Mouse (Mus musculus) kidney, adult 2 months (tissue): ENCODE measurements at regions not wholly inside any gene's neighbourhood (a gene's known extent, or its start where the extent isn't known, plus 50 kb on each side); places are given as distances from the start of the nearest gene placed in this dataset.

Source experiments
- CTCF ChIP-seq: fragments of 200-500 bp; conservative IDR thresholded peaks from 2 replicates; pipeline ENCODE4 v1.5.1; 2011; ENCODE audit warnings: low read depth, mild to moderate bottlenecking, control low read depth, low read length, moderate library complexity, mixed read lengths; ENCODE audit not compliant: insufficient read depth, insufficient read length
- POLR2A ChIP-seq: fragments of 200-500 bp; IDR thresholded peaks from one replicate; pipeline ENCODE4 v1.6.1; 2011; ENCODE audit warnings: low read depth, low read length, control low read depth

DNA sequence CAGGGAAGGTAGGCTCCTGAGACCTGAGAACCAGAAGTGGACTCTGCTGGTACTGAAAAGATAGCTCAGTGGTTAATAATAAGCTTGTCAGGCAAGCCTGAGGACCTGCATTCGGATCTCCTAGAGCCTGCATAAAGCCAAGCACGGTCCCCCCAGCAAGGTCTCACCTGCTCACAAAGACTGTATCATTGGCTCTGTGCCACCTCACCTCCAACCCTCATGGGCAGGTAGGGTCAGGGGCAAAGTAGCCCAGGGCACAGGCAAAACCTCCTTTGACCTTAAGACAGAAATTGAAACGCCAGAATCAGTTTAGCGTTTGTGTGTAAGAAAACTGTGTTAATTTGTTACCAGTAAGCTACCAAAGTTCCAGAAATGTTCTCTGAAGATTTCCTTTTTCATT is 315.2 kb downstream of the Mctp2 start:
- no peak for TF ChIP-seq POLR2A
- TF ChIP-seq CTCF: no peak
